20 mouse cellular contexts compared by ENCODE assay signal in the genomic region with DNA sequence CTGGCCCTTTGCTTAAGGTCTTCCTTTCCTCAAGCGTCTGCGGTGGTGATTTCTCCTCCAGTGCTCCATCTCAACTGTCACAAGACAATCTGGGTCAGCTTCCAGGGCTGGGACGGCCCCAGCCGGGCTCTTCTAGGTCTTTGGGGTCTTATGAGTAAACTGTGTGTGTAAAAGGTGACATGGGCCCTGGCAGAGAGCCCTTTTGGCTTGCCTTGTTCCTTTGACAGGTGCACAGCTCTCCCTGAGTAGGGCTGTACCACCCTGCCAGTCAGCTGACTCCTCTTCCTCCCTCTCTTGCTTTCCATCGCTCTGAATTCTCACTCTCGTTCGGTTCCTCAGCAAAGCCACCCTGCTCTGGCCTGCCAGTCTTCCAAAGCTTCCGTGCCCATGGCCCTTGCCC. TPM values are rescaled to one million over a fixed set of nuclear protein-coding genes. Genes with fewer than 3 reads are reported as not detected.
DNase-seq lines count a peak whose midpoint lies in the region; ATAC-seq lines count a peak whose summit lies in the region.
"Had no signal": no experiment of that assay in that cellular context is flagged by ENCODE, and none has a peak within 500 bp of the region (broad histone marks: within the 10 kb centered on the region; RNA-seq: fewer than 3 reads in every experiment).

No protein-coding gene starts in this region.

- H3K27me3 ChIP-seq in hindbrain, embryonic 13.5 days: peaks cover 21% of the 10 kb centered on the region
- peaks cover 42% of the 10 kb centered on the region for H3K27me3 ChIP-seq in hindbrain, embryonic 12.5 days
- peaks cover 26% of the 10 kb centered on the region for H3K27me3 ChIP-seq in neural tube, embryonic 13.5 days

- H3K9ac ChIP-seq in hindbrain, embryonic 13.5 days: no peak overlapping the region; the same call in 1 of the 2 replicates
- no peak overlapping the region for H3K9ac ChIP-seq in hindbrain, embryonic 12.5 days
- 0 out of 2 replicates have a peak overlapping the region, but pooled peaks have one; percentile 26 for H3K9ac ChIP-seq in neural tube, embryonic 13.5 days
- H3K9ac ChIP-seq: liver, embryonic 12.5 days had no signal

- no peaks in the 10 kb centered on the region for H3K9me3 ChIP-seq in hindbrain, embryonic 13.5 days
- no peaks in the 10 kb centered on the region for H3K9me3 ChIP-seq in hindbrain, embryonic 12.5 days (replicated peaks)
- no peaks in the 10 kb centered on the region for H3K9me3 ChIP-seq in neural tube, embryonic 13.5 days
- H3K9me3 ChIP-seq: embryonic facial prominence, embryonic 13.5 days; liver, embryonic 12.5 days had no signal

- H3K4me2 ChIP-seq in hindbrain, embryonic 13.5 days: peak overlapping the region; percentile 76; the same call in 1 of the 2 replicates
- H3K4me2 ChIP-seq in hindbrain, embryonic 12.5 days (replicated peaks): no peak overlapping the region
- H3K4me2 ChIP-seq in neural tube, embryonic 13.5 days: 0 out of 2 replicates have a peak overlapping the region, but pooled peaks have one; percentile 72
- H3K4me2 ChIP-seq: liver, embryonic 12.5 days had no signal

- 70% methylated on average over 8 of the region's 8 CpGs for WGBS in hindbrain, embryonic 13.5 days
- WGBS in hindbrain, embryonic 12.5 days: 68% methylated on average over 8 of the region's 8 CpGs
- 74% methylated on average over 8 of the region's 8 CpGs for WGBS in neural tube, embryonic 13.5 days

- no peaks in the 10 kb centered on the region for H3K36me3 ChIP-seq in hindbrain, embryonic 13.5 days
- H3K36me3 ChIP-seq in hindbrain, embryonic 12.5 days: no peaks in the 10 kb centered on the region
- H3K36me3 ChIP-seq in neural tube, embryonic 13.5 days: no peaks in the 10 kb centered on the region
- H3K36me3 ChIP-seq: embryonic facial prominence, embryonic 13.5 days; liver, embryonic 12.5 days had no signal

- no peak for DNase-seq in neural tube, embryonic 10.5 days (ENCODE audit: extremely low spot score, low spot score)
- DNase-seq in cerebellum, adult 8-10 months: peak; percentile 79
- DNase-seq in induced T-regulatory cell, adult 2 months (ENCODE audit: low read depth): peak; percentile 29
- DNase-seq in spleen, postnatal 4 days (ENCODE audit: low spot score in 2 of 2): no peak
- DNase-seq in ovary, postnatal 36 days (ENCODE audit: low spot score): no peak
- DNase-seq: adrenal gland, postnatal 25 days; B cell, adult 2 months; gastrocnemius, adult 2 months; heart, adult 18-20 months; heart, postnatal 10 days; kidney, adult 18-20 months; thymus, adult 18-20 months had no signal

- no peak overlapping the region for H3K27ac ChIP-seq in hindbrain, embryonic 13.5 days
- H3K27ac ChIP-seq in hindbrain, embryonic 12.5 days: no peak overlapping the region
- no peak overlapping the region for H3K27ac ChIP-seq in neural tube, embryonic 13.5 days (replicated peaks)
- H3K27ac ChIP-seq: embryonic facial prominence, embryonic 13.5 days; gastrocnemius, adult 2 months; liver, embryonic 12.5 days had no signal

- peaks cover 28% of the 10 kb centered on the region for H3K4me1 ChIP-seq in hindbrain, embryonic 13.5 days (replicated peaks)
- H3K4me1 ChIP-seq in hindbrain, embryonic 12.5 days: peaks cover 20% of the 10 kb centered on the region
- H3K4me1 ChIP-seq in neural tube, embryonic 13.5 days (replicated peaks): peaks cover 28% of the 10 kb centered on the region

- no peak overlapping the region for H3K4me3 ChIP-seq in hindbrain, embryonic 13.5 days
- no peak overlapping the region for H3K4me3 ChIP-seq in hindbrain, embryonic 12.5 days
- H3K4me3 ChIP-seq in neural tube, embryonic 13.5 days: no peak overlapping the region
- H3K4me3 ChIP-seq: embryonic facial prominence, embryonic 13.5 days; gastrocnemius, adult 2 months; liver, embryonic 12.5 days; myocyte had no signal

- ATAC-seq in hindbrain, embryonic 13.5 days (ENCODE audit: low FRiP score): no peak
- no peak for ATAC-seq in hindbrain, embryonic 12.5 days (ENCODE audit: low FRiP score)
- ATAC-seq in neural tube, embryonic 13.5 days (ENCODE audit: low read depth): no peak
- ATAC-seq: liver, embryonic 12.5 days had no signal

RNA-seq across cellular contexts. Expression of a gene that starts 1.8 kb away (rescaled TPM):
- 27.9 and 31.0 TPM in 2 replicates for polyA plus RNA-seq in hindbrain, embryonic 13.5 days (2015; fragmentation: Nextera tagmentation; extraction: Ambion mirVana)
- polyA plus RNA-seq in hindbrain, embryonic 12.5 days (2016; fragmentation: Nextera tagmentation; extraction: Ambion mirVana): 11.0 and 13.4 TPM in 2 replicates
- polyA plus RNA-seq in neural tube, embryonic 13.5 days (2015; fragmentation: Nextera tagmentation; extraction: Ambion mirVana): 29.6 and 32.1 TPM in 2 replicates

RNA-seq across cellular contexts. Expression of a gene that starts 20.7 kb away (rescaled TPM):
- 565 and 583 TPM in 2 replicates for polyA plus RNA-seq in hindbrain, embryonic 13.5 days (2015; fragmentation: Nextera tagmentation; extraction: Ambion mirVana)
- 618 and 712 TPM in 2 replicates for polyA plus RNA-seq in hindbrain, embryonic 12.5 days (2016; fragmentation: Nextera tagmentation; extraction: Ambion mirVana)
- 578 and 594 TPM in 2 replicates for polyA plus RNA-seq in neural tube, embryonic 13.5 days (2015; fragmentation: Nextera tagmentation; extraction: Ambion mirVana)

RNA-seq across cellular contexts. Expression of a gene that starts 22.1 kb away (rescaled TPM):
- polyA plus RNA-seq in hindbrain, embryonic 13.5 days (2015; fragmentation: Nextera tagmentation; extraction: Ambion mirVana): not detected in 2 replicates
- polyA plus RNA-seq in hindbrain, embryonic 12.5 days (2016; fragmentation: Nextera tagmentation; extraction: Ambion mirVana): not detected in 2 replicates
- not detected in 2 replicates for polyA plus RNA-seq in neural tube, embryonic 13.5 days (2015; fragmentation: Nextera tagmentation; extraction: Ambion mirVana)
- polyA plus RNA-seq: embryonic facial prominence, embryonic 13.5 days; forebrain, embryonic 11.5 days; liver, embryonic 12.5 days; lung, embryonic 16.5 days; myocyte had no signal

RNA-seq across cellular contexts. Expression of a gene that starts 33.8 kb away (rescaled TPM):
- polyA plus RNA-seq in hindbrain, embryonic 13.5 days (2015; fragmentation: Nextera tagmentation; extraction: Ambion mirVana): 225 and 235 TPM in 2 replicates
- polyA plus RNA-seq in hindbrain, embryonic 12.5 days (2016; fragmentation: Nextera tagmentation; extraction: Ambion mirVana): 199 and 204 TPM in 2 replicates
- 238 and 300 TPM in 2 replicates for polyA plus RNA-seq in neural tube, embryonic 13.5 days (2015; fragmentation: Nextera tagmentation; extraction: Ambion mirVana)

Comparison
In these comparisons a context has a peak if more than half of its experiments do, and no peak if none do; other contexts are left out.
1. DNase-seq: peak in cerebellum, adult 8-10 months (single experiment) and induced T-regulatory cell, adult 2 months (single experiment); none in neural tube, embryonic 10.5 days (single experiment), spleen, postnatal 4 days (0 of 2) and ovary, postnatal 36 days (single experiment).